Mouse (Mus musculus) activated CD4-positive, CD25-positive, alpha-beta regulatory T cell, adult 9 weeks (primary cell): ENCODE results near the gene Lsm10. TPM values are rescaled to one million over a fixed set of nuclear protein-coding genes. Genes with fewer than 3 reads are reported as not detected.

Source experiments
- polyA plus RNA-seq: library from polyadenylated mRNA; unstranded; fragments of 100-300 nt; shearing (Covaris generic); gene quantifications from one replicate; pipeline ENCODE4 v1.2.1, GENCODE M21; 2017

Lsm10 gene
- 73.4 TPM for polyA plus RNA-seq

GRCm38 (mm10) chr4:126096464-126097111, at the start of gene Lsm10:
TSS of gene Lsm10 (plus strand) at chr4:126096623.

GRCm38 (mm10) chr4:126046851-126047585, 49.4 kb upstream of the Lsm10 start, which contains the start of gene Mrps15:
TSS of gene Mrps15 (plus strand) at chr4:126046925.

GRCm38 (mm10) chr4:126058134-126058996, 38.1 kb upstream of the Lsm10 start, which contains the start of gene Oscp1:
TSS of gene Oscp1 (plus strand) at chr4:126058565.

GRCm38 (mm10) chr4:126103590-126104068, 7.2 kb downstream of the Lsm10 start, which contains the start of gene Stk40:
TSS of gene Stk40 (plus strand) at chr4:126103957.

GRCm38 (mm10) chr4:126147533-126148160, 51.2 kb downstream of the Lsm10 start, which contains the start of gene Eva1b:
TSS of gene Eva1b (plus strand) at chr4:126147744.

Other genes with a start within 250 kb of the Lsm10 start
- not detected for gene Csf3r, start 72.1 kb upstream of the Lsm10 start, polyA plus RNA-seq
- gene Mrps15, start 49.7 kb upstream of the Lsm10 start, polyA plus RNA-seq: 80.6 TPM
- 1.7 TPM for gene Oscp1, start 38.1 kb upstream of the Lsm10 start, polyA plus RNA-seq
- 16.0 TPM for gene Stk40, start 7.3 kb downstream of the Lsm10 start, polyA plus RNA-seq
- 40.0 TPM for gene Eva1b, start 51.1 kb downstream of the Lsm10 start, polyA plus RNA-seq
- gene Sh3d21, start 66.9 kb downstream of the Lsm10 start, polyA plus RNA-seq: 1.1 TPM
- 249 TPM for gene Thrap3, start 106.1 kb downstream of the Lsm10 start, polyA plus RNA-seq
- gene Map7d1, start 159.7 kb downstream of the Lsm10 start, polyA plus RNA-seq: 4.2 TPM
- gene Trappc3, start 165.7 kb downstream of the Lsm10 start, polyA plus RNA-seq: 107 TPM
- not detected for gene Col8a2, start 190.2 kb downstream of the Lsm10 start, polyA plus RNA-seq
- 22.4 TPM for gene Adprhl2, start 225.1 kb downstream of the Lsm10 start, polyA plus RNA-seq
- 0.35 TPM for gene Tekt2, start 229.1 kb downstream of the Lsm10 start, polyA plus RNA-seq